Mouse (Mus musculus): ENCODE measurements around the gene Ppp6r3. TPM values are rescaled to one million over a fixed set of nuclear protein-coding genes. Genes with fewer than 3 reads are reported as not detected.
A peak's percentile ranks its signal among the peaks of the same experiment; 100 is the strongest.
"Not testable (repeated sequence)": the region's sequence is repeated elsewhere in the genome, so short reads cannot be mapped to it uniquely, and the experiment has no call there.

Ppp6r3 gene
- polyA plus RNA-seq, 1 experiment from 2014 or later = 64.2 TPM

- Histone ChIP-seq H3K36me3 (ENCODE audit: control insufficient read depth, insufficient read depth, low read length) (peaks cover 87% of the 10 kb centered on the region), H3K4me1 (replicated peaks; ENCODE audit: control insufficient read depth, insufficient read depth, low read length) (no peaks in the 10 kb centered on the region), H3K27me3 (replicated peaks; ENCODE audit: control insufficient read depth, insufficient read depth, low read length) (no peaks in the 10 kb centered on the region), H3K4me3 (ENCODE audit: low read depth, low read length) (no peak overlapping the region), H3K4me2 (ENCODE audit: low read length) (no peak overlapping the region), H3K9me3 (ENCODE audit: control insufficient read depth, low read length) (no peaks in the 10 kb centered on the region), H3K27ac (ENCODE audit: low read depth) (no peak overlapping the region), H3K9ac (ENCODE audit: low read length) (no peak overlapping the region)
- ATAC-seq (replicated peaks; ENCODE audit: low FRiP score, low TSS enrichment, low read depth) (no peak), DNase-seq (ENCODE audit: low spot score) (no peak)
- 72% methylated on average over 8 of the region's 8 CpGs for WGBS
These were observed 36.2 kb upstream of the Ppp6r3 start for GRCm38 (mm10) chr19:3611730-3612129.

GRCm38 (mm10) chr19:3610886-3611285 is 35.3 kb upstream of the Ppp6r3 start:
- Histone ChIP-seq H3K4me1 (replicated peaks; ENCODE audit: control insufficient read depth, insufficient read depth, low read length) (no peaks in the 10 kb centered on the region), H3K9ac (ENCODE audit: low read length) (no peak overlapping the region), H3K4me3 (ENCODE audit: low read depth, low read length) (no peak overlapping the region), H3K4me2 (ENCODE audit: low read length) (no peak overlapping the region), H3K27me3 (replicated peaks; ENCODE audit: control insufficient read depth, insufficient read depth, low read length) (no peaks in the 10 kb centered on the region), H3K9me3 (ENCODE audit: control insufficient read depth, low read length) (no peaks in the 10 kb centered on the region), H3K36me3 (ENCODE audit: control insufficient read depth, insufficient read depth, low read length) (peaks cover 91% of the 10 kb centered on the region), H3K27ac (ENCODE audit: low read depth) (no peak overlapping the region)
- no peak for DNase-seq (ENCODE audit: low spot score)
- 97% methylated on average over 2 of the region's 2 CpGs for WGBS
- ATAC-seq (replicated peaks; ENCODE audit: low FRiP score, low TSS enrichment, low read depth) = no peak

- Histone ChIP-seq H3K9me3 (ENCODE audit: control insufficient read depth, low read length) (no peaks in the 10 kb centered on the region), H3K4me3 (ENCODE audit: low read depth, low read length) (no peak overlapping the region), H3K27me3 (replicated peaks; ENCODE audit: control insufficient read depth, insufficient read depth, low read length) (no peaks in the 10 kb centered on the region), H3K4me2 (ENCODE audit: low read length) (no peak overlapping the region), H3K9ac (ENCODE audit: low read length) (no peak overlapping the region), H3K4me1 (replicated peaks; ENCODE audit: control insufficient read depth, insufficient read depth, low read length) (no peaks in the 10 kb centered on the region), H3K27ac (ENCODE audit: low read depth) (no peak overlapping the region), H3K36me3 (ENCODE audit: control insufficient read depth, insufficient read depth, low read length) (peaks cover 91% of the 10 kb centered on the region)
- ATAC-seq (replicated peaks; ENCODE audit: low FRiP score, low TSS enrichment, low read depth) = no peak
- DNase-seq (ENCODE audit: low spot score) = no peak
- 91% methylated on average over 10 of the region's 10 CpGs for WGBS
These were observed 34.3 kb upstream of the Ppp6r3 start for GRCm38 (mm10) chr19:3609826-3610225.

- H3K9ac ChIP-seq (ENCODE audit: low read length) = no peak overlapping the region
- H3K9me3 ChIP-seq (ENCODE audit: control insufficient read depth, low read length) = no peaks in the 10 kb centered on the region
- no peak overlapping the region for H3K4me3 ChIP-seq (ENCODE audit: low read depth, low read length)
- DNase-seq (ENCODE audit: low spot score) = no peak
- ATAC-seq (replicated peaks; ENCODE audit: low FRiP score, low TSS enrichment, low read depth) = no peak
- 94% methylated on average over 5 of the region's 5 CpGs for WGBS
- no peak overlapping the region for H3K4me2 ChIP-seq (ENCODE audit: low read length)
- H3K4me1 ChIP-seq (replicated peaks; ENCODE audit: control insufficient read depth, insufficient read depth, low read length) = no peaks in the 10 kb centered on the region
- no peak overlapping the region for H3K27ac ChIP-seq (ENCODE audit: low read depth)
- no peaks in the 10 kb centered on the region for H3K27me3 ChIP-seq (replicated peaks; ENCODE audit: control insufficient read depth, insufficient read depth, low read length)
- H3K36me3 ChIP-seq (ENCODE audit: control insufficient read depth, insufficient read depth, low read length) = peaks cover 84% of the 10 kb centered on the region
These were observed 18.8 kb upstream of the Ppp6r3 start for GRCm38 (mm10) chr19:3594316-3594715.

GRCm38 (mm10) chr19:3593379-3594055 is 18.0 kb upstream of the Ppp6r3 start:
- 90% methylated on average over 7 of the region's 7 CpGs for WGBS
- no peak overlapping the region for H3K27ac ChIP-seq (ENCODE audit: low read depth)
- DNase-seq (ENCODE audit: low spot score) (no peak), ATAC-seq (replicated peaks; ENCODE audit: low FRiP score, low TSS enrichment, low read depth) (no peak)
- no peaks in the 10 kb centered on the region for H3K9me3 ChIP-seq (ENCODE audit: control insufficient read depth, low read length)
- no peak overlapping the region for H3K4me2 ChIP-seq (ENCODE audit: low read length)
- H3K4me3 ChIP-seq (ENCODE audit: low read depth, low read length) = no peak overlapping the region
- H3K27me3 ChIP-seq (replicated peaks; ENCODE audit: control insufficient read depth, insufficient read depth, low read length) = no peaks in the 10 kb centered on the region
- H3K36me3 ChIP-seq (ENCODE audit: control insufficient read depth, insufficient read depth, low read length) = peaks cover 85% of the 10 kb centered on the region
- no peaks in the 10 kb centered on the region for H3K4me1 ChIP-seq (replicated peaks; ENCODE audit: control insufficient read depth, insufficient read depth, low read length)
- H3K9ac ChIP-seq (ENCODE audit: low read length) = no peak overlapping the region

GRCm38 (mm10) chr19:3589968-3590367 is 14.4 kb upstream of the Ppp6r3 start:
- DNase-seq (ENCODE audit: low spot score) = no peak
- no peak overlapping the region for H3K9ac ChIP-seq (ENCODE audit: low read length)
- H3K4me1 ChIP-seq (replicated peaks; ENCODE audit: control insufficient read depth, insufficient read depth, low read length) = no peaks in the 10 kb centered on the region
- 97% methylated on average over 4 of the region's 4 CpGs for WGBS
- no peak for ATAC-seq (replicated peaks; ENCODE audit: low FRiP score, low TSS enrichment, low read depth)
- no peak overlapping the region for H3K27ac ChIP-seq (ENCODE audit: low read depth)
- no peak overlapping the region for H3K4me2 ChIP-seq (ENCODE audit: low read length)
- no peaks in the 10 kb centered on the region for H3K9me3 ChIP-seq (ENCODE audit: control insufficient read depth, low read length)
- H3K27me3 ChIP-seq (replicated peaks; ENCODE audit: control insufficient read depth, insufficient read depth, low read length) = no peaks in the 10 kb centered on the region
- H3K4me3 ChIP-seq (ENCODE audit: low read depth, low read length) = no peak overlapping the region
- H3K36me3 ChIP-seq (ENCODE audit: control insufficient read depth, insufficient read depth, low read length) = peaks cover 91% of the 10 kb centered on the region

- peaks cover 91% of the 10 kb centered on the region for H3K36me3 ChIP-seq (ENCODE audit: control insufficient read depth, insufficient read depth, low read length)
- ATAC-seq (replicated peaks; ENCODE audit: low FRiP score, low TSS enrichment, low read depth) = no peak
These were observed 14.0 kb upstream of the Ppp6r3 start for GRCm38 (mm10) chr19:3589547-3589946.

GRCm38 (mm10) chr19:3587729-3588128 is 12.2 kb upstream of the Ppp6r3 start:
- not testable (repeated sequence) for H3K4me2 ChIP-seq (ENCODE audit: low read length); H3K9me3 ChIP-seq (ENCODE audit: control insufficient read depth, low read length); H3K9ac ChIP-seq (ENCODE audit: low read length); H3K27ac ChIP-seq (ENCODE audit: low read depth); H3K4me1 ChIP-seq (replicated peaks; ENCODE audit: control insufficient read depth, insufficient read depth, low read length); DNase-seq (ENCODE audit: low spot score); H3K4me3 ChIP-seq (ENCODE audit: low read depth, low read length); H3K27me3 ChIP-seq (replicated peaks; ENCODE audit: control insufficient read depth, insufficient read depth, low read length); ATAC-seq (replicated peaks; ENCODE audit: low FRiP score, low TSS enrichment, low read depth)
- peaks cover 86% of the 10 kb centered on the region for H3K36me3 ChIP-seq (ENCODE audit: control insufficient read depth, insufficient read depth, low read length)
- WGBS = 88% methylated on average over 5 of the region's 5 CpGs

More at GRCm38 (mm10) chr19:3589547-3589946, 14.0 kb upstream of the Ppp6r3 start:
- H3K4me2 ChIP-seq (ENCODE audit: low read length) = no peak overlapping the region
- no peak for DNase-seq (ENCODE audit: low spot score)
- no peak overlapping the region for H3K9ac ChIP-seq (ENCODE audit: low read length)
- H3K27me3 ChIP-seq (replicated peaks; ENCODE audit: control insufficient read depth, insufficient read depth, low read length) = no peaks in the 10 kb centered on the region
- no peak overlapping the region for H3K27ac ChIP-seq (ENCODE audit: low read depth)
- H3K9me3 ChIP-seq (ENCODE audit: control insufficient read depth, low read length) = no peaks in the 10 kb centered on the region
- no peaks in the 10 kb centered on the region for H3K4me1 ChIP-seq (replicated peaks; ENCODE audit: control insufficient read depth, insufficient read depth, low read length)
- WGBS = 90% methylated on average over 5 of the region's 5 CpGs
- no peak overlapping the region for H3K4me3 ChIP-seq (ENCODE audit: low read depth, low read length)

GRCm38 (mm10) chr19:3586540-3586939 is 11.0 kb upstream of the Ppp6r3 start:
- DNase-seq (ENCODE audit: low spot score) = peak; percentile 70
- no peak overlapping the region for H3K4me3 ChIP-seq (ENCODE audit: low read depth, low read length)
- H3K4me2 ChIP-seq (ENCODE audit: low read length) = no peak overlapping the region
- H3K36me3 ChIP-seq (ENCODE audit: control insufficient read depth, insufficient read depth, low read length) = peaks cover 74% of the 10 kb centered on the region
- H3K4me1 ChIP-seq (replicated peaks; ENCODE audit: control insufficient read depth, insufficient read depth, low read length) = no peaks in the 10 kb centered on the region
- H3K9me3 ChIP-seq (ENCODE audit: control insufficient read depth, low read length) = no peaks in the 10 kb centered on the region
- no peaks in the 10 kb centered on the region for H3K27me3 ChIP-seq (replicated peaks; ENCODE audit: control insufficient read depth, insufficient read depth, low read length)
- H3K27ac ChIP-seq (ENCODE audit: low read depth) = no peak overlapping the region
- ATAC-seq (replicated peaks; ENCODE audit: low FRiP score, low TSS enrichment, low read depth) = no peak
- no peak overlapping the region for H3K9ac ChIP-seq (ENCODE audit: low read length)
- WGBS = 31% methylated on average over 1 of the region's 1 CpGs

Measured in intestine, embryonic 14.5 days (tissue).